Mouse (Mus musculus) monocyte, adult 5-6 weeks (primary cell): ENCODE measurements around the gene 1810010H24Rik. TPM values are rescaled to one million over a fixed set of nuclear protein-coding genes. Genes with fewer than 3 reads are reported as not detected.
"Not testable (repeated sequence)": the region's sequence is repeated elsewhere in the genome, so short reads cannot be mapped to it uniquely, and the experiment has no call there.

Experiments
- ATAC-seq: fragments of 153-309, 156-312 bp; replicated peaks from 2 replicates; pipeline ENCODE4 v1.8.0; 2017; ENCODE audit warnings: mild to moderate bottlenecking; ENCODE audit not compliant: low TSS enrichment, insufficient number of reproducible peaks, severe bottlenecking, poor library complexity, low FRiP score
- total RNA-seq: library from RNA; stranded (forward); fragments of 200-1000, 200-491, 200-594 nt; gene quantifications from 3 replicates; pipeline ENCODE4 v1.2.3, GENCODE M21; 2017

Gene 1810010H24Rik
- total RNA-seq, 1 experiment from 2014 or later: not detected

- no peak for ATAC-seq
Observed at GRCm38 (mm10) chr11:107029536-107029935, 4.1 kb downstream of the 1810010H24Rik start.

GRCm38 (mm10) chr11:107031635-107032034 lies 6.2 kb downstream of the 1810010H24Rik start:
- ATAC-seq: no peak

DNA sequence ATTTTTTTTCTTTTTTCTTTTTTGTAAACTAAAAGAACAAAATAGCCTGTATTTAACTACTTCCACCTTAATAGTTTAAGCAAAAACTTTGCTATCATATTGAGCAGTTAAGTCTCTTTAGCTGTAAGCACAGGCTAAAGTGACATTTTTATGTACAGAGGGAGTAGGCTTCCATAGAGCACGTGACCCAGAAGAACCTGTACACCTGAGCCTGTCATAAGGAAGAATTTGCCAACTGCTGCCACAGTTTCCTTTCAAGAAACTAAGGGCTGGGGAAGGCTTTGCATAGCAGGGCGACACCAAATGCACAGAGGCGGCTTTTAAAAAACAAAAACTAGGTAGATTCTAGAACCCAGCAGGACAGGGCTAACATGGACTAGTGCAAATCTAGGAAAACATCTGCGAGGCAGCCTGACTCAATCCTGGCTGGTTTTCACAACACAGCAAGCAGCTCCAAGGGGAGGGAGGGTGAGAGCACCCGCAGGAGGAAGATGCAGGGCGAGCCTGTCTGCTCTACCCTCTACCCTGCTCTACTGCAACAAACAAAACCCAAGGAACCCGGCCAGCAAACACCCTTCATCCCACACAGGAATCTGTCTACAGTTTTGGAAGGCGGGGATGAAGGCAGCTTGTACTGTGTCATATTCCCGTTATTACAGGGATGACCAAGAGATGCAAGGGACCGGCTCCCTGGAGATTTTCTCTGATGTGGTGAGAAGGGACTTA lies 8.8 kb downstream of the 1810010H24Rik start:
- ATAC-seq: no peak

- no peak for ATAC-seq
Observed at GRCm38 (mm10) chr11:107039417-107039816, 13.9 kb downstream of the 1810010H24Rik start.

DNA sequence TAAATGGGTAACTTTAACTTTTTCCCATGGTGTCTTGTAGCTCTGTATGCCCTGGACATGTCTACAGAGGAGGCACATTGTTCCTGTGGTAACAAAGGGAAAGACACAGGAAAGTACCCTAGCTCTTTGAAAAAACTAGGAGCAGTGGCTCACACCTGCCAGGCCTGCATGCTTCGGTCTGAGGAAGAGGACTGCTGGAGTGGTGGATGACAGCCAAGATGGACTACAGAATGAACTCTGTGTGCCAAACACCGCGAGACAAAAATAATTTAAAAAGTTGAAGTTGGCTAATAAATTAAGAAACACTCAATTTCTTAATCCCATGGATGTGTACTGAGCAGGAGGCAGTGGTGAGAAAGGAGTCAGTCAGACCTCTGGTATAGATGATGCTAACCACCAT lies 15.9 kb downstream of the 1810010H24Rik start:
- no peak for ATAC-seq

GRCm38 (mm10) chr11:107043361-107043760 lies 17.9 kb downstream of the 1810010H24Rik start:
- ATAC-seq: no peak

DNA sequence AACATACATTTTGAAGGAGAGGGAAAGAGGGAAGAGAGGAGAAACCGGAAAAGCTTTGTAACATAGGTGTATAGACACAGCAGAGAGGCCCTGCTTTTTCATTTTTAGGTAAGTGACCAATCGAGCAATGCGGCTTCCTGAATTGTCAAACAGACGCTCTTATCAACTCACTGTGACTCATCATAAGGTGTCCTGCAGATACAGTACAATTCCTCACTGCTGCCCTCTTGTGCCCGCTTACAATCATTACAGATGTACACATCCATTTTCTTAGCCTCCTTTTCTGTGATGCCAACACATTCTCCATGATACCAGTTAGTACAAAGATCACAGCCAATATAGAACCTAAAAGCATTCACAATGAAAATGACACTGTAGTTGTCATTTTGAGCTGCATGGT lies 18.8 kb downstream of the 1810010H24Rik start:
- peak; percentile 85 for ATAC-seq

DNA sequence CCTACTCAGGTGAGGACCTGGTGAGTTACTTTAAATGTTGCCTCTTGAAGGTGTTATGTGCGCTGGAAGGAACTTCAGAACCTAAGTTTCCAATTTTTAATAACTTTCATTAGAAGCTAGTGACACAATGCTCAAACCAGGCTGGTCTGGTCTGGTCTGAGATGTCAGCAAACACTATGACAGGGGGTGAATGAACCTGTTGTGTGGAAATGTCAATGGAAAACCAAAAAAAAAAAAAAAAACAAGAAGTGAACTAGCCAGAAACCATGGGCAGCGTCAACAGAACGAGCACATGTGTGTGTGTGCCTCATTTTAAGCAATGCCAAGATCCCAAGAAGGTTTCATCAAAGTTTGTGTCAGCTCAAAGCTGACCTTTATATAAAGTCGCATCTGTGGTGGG lies 20.1 kb downstream of the 1810010H24Rik start:
- no peak for ATAC-seq

- ATAC-seq: no peak
Observed at GRCm38 (mm10) chr11:107046766-107047620, 21.5 kb downstream of the 1810010H24Rik start.

GRCm38 (mm10) chr11:107054870-107055269 lies 29.4 kb downstream of the 1810010H24Rik start:
- ATAC-seq: no peak

- ATAC-seq: no peak
Observed at GRCm38 (mm10) chr11:107057391-107057790, 31.9 kb downstream of the 1810010H24Rik start.

GRCm38 (mm10) chr11:107059634-107060033 lies 34.2 kb downstream of the 1810010H24Rik start:
- not testable (repeated sequence) for ATAC-seq

- ATAC-seq: no peak
Observed at GRCm38 (mm10) chr11:107060941-107061340, 35.5 kb downstream of the 1810010H24Rik start.

- ATAC-seq: no peak
Observed at GRCm38 (mm10) chr11:107063067-107063466, 37.6 kb downstream of the 1810010H24Rik start.

- no peak for ATAC-seq
Observed at GRCm38 (mm10) chr11:107064590-107064989, 39.1 kb downstream of the 1810010H24Rik start.

GRCm38 (mm10) chr11:107065216-107065785 lies 39.8 kb downstream of the 1810010H24Rik start:
- no peak for ATAC-seq
